Mouse (Mus musculus) lung, adult 2 months (tissue): ENCODE measurements around the gene Shank2.

ENCODE experiments used
- CTCF ChIP-seq: fragments of 200-500 bp; IDR thresholded peaks from 2 replicates; pipeline ENCODE4 v1.5.1; 2011; ENCODE audit warnings: mild to moderate bottlenecking, low read length, control low read depth; ENCODE audit not compliant: insufficient read depth
- POLR2A ChIP-seq: fragments of 200-500 bp; IDR thresholded peaks from 2 replicates; pipeline ENCODE4 v1.6.1; 2011; ENCODE audit warnings: low read depth, mild to moderate bottlenecking, control low read depth, low read length, borderline replicate concordance; ENCODE audit errors: extremely low read depth

- no peak for TF ChIP-seq POLR2A
- no peak for TF ChIP-seq CTCF
Observed at GRCm38 (mm10) chr7:144268778-144269177, 267.1 kb downstream of the Shank2 start.
